Mouse (Mus musculus): ENCODE measurements around the gene Myh3.

The Myh3 gene

GRCm38 (mm10) chr11:67054754-67055365 is 23.2 kb upstream of the Myh3 start:
- ChIA-PET CTCF (interaction anchor here in 1 of 4 experiments (0.8 kb wide), 1 partner anchor 26 kb away, joined by 3 read pairs; no protein-coding TSS in a partner anchor), POLR2A (interaction anchor here in 1 of 4 experiments (1.4 to 4.5 kb wide), 3 partner anchors 9 to 29 kb away, joined by 3 to 53 read pairs (median 3); no protein-coding TSS in a partner anchor)

GRCm38 (mm10) chr11:67061311-67061710 is 16.8 kb upstream of the Myh3 start:
- CTCF ChIA-PET, result interaction anchor here in 1 of 4 experiments (0.7 kb wide), 1 partner anchor 25 kb away, joined by 3 read pairs; no protein-coding TSS in a partner anchor
- POLR2A ChIA-PET, result interaction anchor here in 2 of 4 experiments (1.2 to 1.7 kb wide), 3 partner anchors 9 kb away, joined by 3 to 4 read pairs (median 4); partner anchors contain the start of genes Adprm (in 2 of the 2) and Sco1 (in 2 of the 2)

- ChIA-PET POLR2A (interaction anchor here in 3 of 4 experiments (0.7 to 1.2 kb wide), 5 partner anchors 9 to 18 kb away, joined by 3 to 4 read pairs (median 3); partner anchors contain the start of genes Adprm (in 1 of the 3) and Sco1 (in 1 of the 3)), CTCF (interaction anchor here in 1 of 4 experiments (0.8 kb wide), 1 partner anchor 310 kb away, joined by 3 read pairs; no protein-coding TSS in a partner anchor)
Observed at GRCm38 (mm10) chr11:67062726-67063125, 15.4 kb upstream of the Myh3 start.

GRCm38 (mm10) chr11:67067741-67068140 is 10.4 kb upstream of the Myh3 start:
- ChIA-PET POLR2A (interaction anchor here in 1 of 4 experiments (0.7 to 1.4 kb wide), 2 partner anchors 25 to 28 kb away, joined by 3 read pairs; no protein-coding TSS in a partner anchor), CTCF (interaction anchor here in 1 of 4 experiments (0.9 kb wide), 1 partner anchor 13 kb away, joined by 3 read pairs; no protein-coding TSS in a partner anchor)

- ChIA-PET CTCF (no interaction called here), POLR2A (interaction anchor here in 1 of 4 experiments (0.6 to 1.1 kb wide), 2 partner anchors 15 to 54 kb away, joined by 3 read pairs; no protein-coding TSS in a partner anchor)
Observed at GRCm38 (mm10) chr11:67072615-67073130, 5.4 kb upstream of the Myh3 start.

GRCm38 (mm10) chr11:67075036-67075435 is 3.1 kb upstream of the Myh3 start:
- CTCF ChIA-PET, result interaction anchor here in 3 of 4 experiments (1.0 to 1.5 kb wide), 4 partner anchors 10 to 27 kb away, joined by 3 to 9 read pairs (median 6); no protein-coding TSS in a partner anchor
- POLR2A ChIA-PET, result interaction anchor here in 3 of 4 experiments (0.8 to 1.6 kb wide), 5 partner anchors 12 to 37 kb away, joined by 3 to 7 read pairs (median 3); partner anchors contain the start of genes Adprm (in 1 of the 3) and Sco1 (in 1 of the 3)

- CTCF ChIA-PET, result no interaction called here
- POLR2A ChIA-PET, result interaction anchor here in 1 of 4 experiments (0.8 kb wide), 1 partner anchor 51 kb away, joined by 3 read pairs; no protein-coding TSS in a partner anchor
Observed at GRCm38 (mm10) chr11:67076781-67077180, 1.3 kb upstream of the Myh3 start.

- POLR2A ChIA-PET, result no interaction called here
Observed at GRCm38 (mm10) chr11:67077435-67077834, 665 bp upstream of the Myh3 start.

GRCm38 (mm10) chr11:67078888-67079287 is 788 bp downstream of the Myh3 start:
- ChIA-PET CTCF (interaction anchor here in 1 of 4 experiments (1.7 kb wide), 1 partner anchor 55 kb away, joined by 4 read pairs; no protein-coding TSS in a partner anchor), POLR2A (no interaction called here)

More at GRCm38 (mm10) chr11:67077435-67077834, 665 bp upstream of the Myh3 start:
- CTCF ChIA-PET, result interaction anchor here in 2 of 4 experiments (0.6 to 1.0 kb wide), 3 partner anchors 33 to 60 kb away, joined by 3 to 4 read pairs (median 3); no protein-coding TSS in a partner anchor

- ChIA-PET CTCF (interaction anchor here in 2 of 4 experiments (0.5 to 0.8 kb wide), 2 partner anchors 31 kb away, joined by 3 to 7 read pairs; no protein-coding TSS in a partner anchor), POLR2A (interaction anchor here in 2 of 4 experiments (0.6 to 2.4 kb wide), 3 partner anchors 27 to 37 kb away, joined by 3 to 16 read pairs (median 4); partner anchors contain the start of genes Adprm (in 2 of the 2) and Sco1 (in 2 of the 2))
Observed at GRCm38 (mm10) chr11:67079740-67080139, 1.6 kb downstream of the Myh3 start.

- CTCF ChIA-PET, result interaction anchor here in 3 of 4 experiments (0.5 to 1.7 kb wide), 6 partner anchors 31 to 174 kb away, joined by 3 to 10 read pairs (median 6); no protein-coding TSS in a partner anchor
Observed at GRCm38 (mm10) chr11:67080168-67080567, 2.1 kb downstream of the Myh3 start.

GRCm38 (mm10) chr11:67081125-67081649 is 3.1 kb downstream of the Myh3 start:
- CTCF ChIA-PET, result interaction anchor here (0.5 to 1.7 kb wide), 29 partner anchors 11 to 575 kb away, joined by 3 to 10 read pairs (median 4); partner anchors contain the start of genes Adprm (in 1 of the 4), Sco1 (in 1 of the 4) and Tmem220 (in 1 of the 4)
- POLR2A ChIA-PET, result interaction anchor here in 3 of 4 experiments (0.5 to 2.4 kb wide), 12 partner anchors 17 to 1305 kb away, joined by 3 to 16 read pairs (median 4); partner anchors contain the start of genes Adprm (in 2 of the 3), Sco1 (in 2 of the 3) and Tmem220 (in 1 of the 3)

More at GRCm38 (mm10) chr11:67080168-67080567, 2.1 kb downstream of the Myh3 start:
- POLR2A ChIA-PET, result interaction anchor here in 3 of 4 experiments (0.6 to 2.4 kb wide), 4 partner anchors 16 to 37 kb away, joined by 3 to 16 read pairs (median 4); partner anchors contain the start of genes Adprm (in 3 of the 3) and Sco1 (in 3 of the 3)

GRCm38 (mm10) chr11:67082188-67082587 is 4.1 kb downstream of the Myh3 start:
- CTCF ChIA-PET, result interaction anchor here in 1 of 4 experiments (0.8 to 1.4 kb wide), 3 partner anchors 13 to 28 kb away, joined by 3 to 10 read pairs (median 4); no protein-coding TSS in a partner anchor

GRCm38 (mm10) chr11:67082793-67083192 is 4.7 kb downstream of the Myh3 start:
- POLR2A ChIA-PET, result interaction anchor here in 3 of 4 experiments (0.6 to 1.1 kb wide), 3 partner anchors 13 to 271 kb away, joined by 3 read pairs; no protein-coding TSS in a partner anchor
- CTCF ChIA-PET, result interaction anchor here in 1 of 4 experiments (0.8 to 1.4 kb wide), 3 partner anchors 13 to 27 kb away, joined by 3 to 10 read pairs (median 4); no protein-coding TSS in a partner anchor

More at GRCm38 (mm10) chr11:67082188-67082587, 4.1 kb downstream of the Myh3 start:
- POLR2A ChIA-PET, result interaction anchor here in 3 of 4 experiments (0.6 to 1.1 kb wide), 4 partner anchors 12 to 272 kb away, joined by 3 to 4 read pairs (median 3); no protein-coding TSS in a partner anchor

- POLR2A ChIA-PET, result interaction anchor here in 1 of 4 experiments (1.1 kb wide), 1 partner anchor 13 kb away, joined by 3 read pairs; no protein-coding TSS in a partner anchor
Observed at GRCm38 (mm10) chr11:67083239-67083638, 5.1 kb downstream of the Myh3 start.

GRCm38 (mm10) chr11:67083712-67084340 is 5.7 kb downstream of the Myh3 start:
- POLR2A ChIA-PET, result interaction anchor here in 1 of 4 experiments (1.4 kb wide), 1 partner anchor 60 kb away, joined by 5 read pairs; no protein-coding TSS in a partner anchor
- CTCF ChIA-PET, result interaction anchor here in 2 of 4 experiments (1.3 to 3.7 kb wide), 8 partner anchors 11 to 60 kb away, joined by 4 to 26 read pairs (median 16); no protein-coding TSS in a partner anchor

More at GRCm38 (mm10) chr11:67083239-67083638, 5.1 kb downstream of the Myh3 start:
- CTCF ChIA-PET, result interaction anchor here in 1 of 4 experiments (0.8 to 1.4 kb wide), 3 partner anchors 12 to 27 kb away, joined by 3 to 10 read pairs (median 4); no protein-coding TSS in a partner anchor

GRCm38 (mm10) chr11:67085489-67085888 is 7.4 kb downstream of the Myh3 start:
- ChIA-PET CTCF (interaction anchor here (0.5 to 3.7 kb wide), 49 partner anchors 9 to 1606 kb away, joined by 3 to 26 read pairs (median 4); partner anchors contain the start of gene Myh10 (in 1 of the 4)), POLR2A (interaction anchor here in 2 of 4 experiments (0.9 to 1.4 kb wide), 6 partner anchors 8 to 62 kb away, joined by 3 to 5 read pairs (median 3); no protein-coding TSS in a partner anchor)
